Mouse (Mus musculus): ENCODE measurements around the gene Smyd5.

DNA sequence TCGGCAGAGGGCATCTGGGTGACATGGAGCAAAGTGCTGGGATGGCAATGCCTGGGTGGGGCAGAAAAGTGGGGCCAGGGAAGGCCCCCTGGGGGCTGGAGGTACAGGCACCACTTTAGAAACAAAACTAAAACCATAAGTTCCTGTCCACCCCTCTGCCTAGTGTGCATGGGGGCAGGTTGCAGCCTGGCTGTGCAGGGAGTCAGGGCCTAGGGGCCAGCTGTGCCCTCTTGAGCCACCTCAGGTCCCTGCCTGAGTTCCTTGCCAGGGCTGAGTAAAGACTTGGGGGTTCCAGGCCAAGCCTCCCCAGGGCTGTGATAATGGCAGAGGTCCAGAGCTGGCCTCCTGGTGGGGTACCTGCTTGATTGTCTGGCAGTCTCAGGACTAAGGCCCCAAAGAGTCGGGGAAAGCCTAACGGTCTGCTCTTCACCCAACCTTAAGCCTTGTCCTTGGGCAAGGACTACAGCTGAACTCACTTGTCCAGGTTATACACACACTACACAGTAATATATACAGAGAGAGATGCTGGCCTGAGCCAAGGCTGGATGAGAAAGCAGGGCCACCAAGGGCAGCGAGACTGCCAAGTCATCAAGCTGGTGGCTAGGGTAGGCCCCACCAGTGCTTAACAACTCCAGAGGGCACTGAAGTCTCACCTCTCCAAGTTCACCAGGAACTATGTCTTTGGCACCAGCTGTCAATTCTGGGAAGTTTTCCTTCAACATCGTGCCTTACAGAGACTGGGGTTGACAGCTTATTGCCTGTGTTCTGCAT is 38.1 kb downstream of the Smyd5 start:
- no peak for TF ChIP-seq CTCF (IDR thresholded peaks at IDR 0.05; ENCODE audit: low read depth, low read length)
- TF ChIP-seq POLR2A (IDR thresholded peaks at IDR 0.05; ENCODE audit: insufficient read depth, low read length): no peak
- no peak for TF ChIP-seq EP300 (IDR thresholded peaks at IDR 0.05; ENCODE audit: insufficient read depth, low read depth, low read length)
